Mouse (Mus musculus) limb, embryonic 14.5 days (tissue): ENCODE measurements around the gene Trappc5. TPM values are rescaled to one million over a fixed set of nuclear protein-coding genes. Genes with fewer than 3 reads are reported as not detected.

Experiments
- ATAC-seq: fragments of 200-750 bp; cut with Nextera tagmentation; 2 replicates; pipeline ENCODE4 v1.8.0; 2017; ENCODE audit warnings: low read depth, moderate number of reproducible peaks, moderate TSS enrichment; ENCODE audit not compliant: low FRiP score
- DNase-seq: peaks from one replicate; pipeline ENCODE4 v3.0.0-alpha.2; 2015; ENCODE audit warnings: low spot score
- H3K27ac ChIP-seq: fragments of 300-500 bp; sonication (generic); replicated peaks from 2 replicates; pipeline ENCODE4 v1.5.1; 2014; ENCODE audit warnings: low read depth, mild to moderate bottlenecking, low read length, moderate library complexity, mixed read lengths
- H3K27me3 ChIP-seq: fragments of 300-500 bp; sonication (generic); 2 replicates; pipeline ENCODE4 v1.6.1; 2014; ENCODE audit warnings: low read length, mixed read lengths; ENCODE audit not compliant: control insufficient read depth, insufficient read depth
- H3K36me3 ChIP-seq: fragments of 300-500 bp; sonication (generic); 2 replicates; pipeline ENCODE4 v1.6.1; 2014; ENCODE audit warnings: mild to moderate bottlenecking, low read length, moderate library complexity, mixed read lengths; ENCODE audit not compliant: control insufficient read depth, insufficient read depth
- H3K4me1 ChIP-seq: fragments of 300-500 bp; sonication (generic); 2 replicates; pipeline ENCODE4 v1.6.1; 2014; ENCODE audit warnings: antibody characterized with exemption, low read length, mixed read lengths; ENCODE audit not compliant: control insufficient read depth, insufficient read depth
- H3K4me2 ChIP-seq: fragments of 300-500 bp; sonication (generic); replicated peaks from 2 replicates; pipeline ENCODE4 v1.6.1; 2014; ENCODE audit warnings: low read depth, mild to moderate bottlenecking, low read length, moderate library complexity; ENCODE audit not compliant: severe bottlenecking
- H3K4me3 ChIP-seq: fragments of 300-500 bp; sonication (generic); replicated peaks from 2 replicates; pipeline ENCODE4 v1.5.1; 2014; ENCODE audit warnings: low read length
- H3K9ac ChIP-seq: fragments of 300-500 bp; sonication (generic); 2 replicates; pipeline ENCODE4 v1.6.1; 2014; ENCODE audit warnings: mild to moderate bottlenecking, low read depth, low read length, moderate library complexity; ENCODE audit not compliant: severe bottlenecking
- H3K9me3 ChIP-seq: fragments of 300-500 bp; sonication (generic); 2 replicates; pipeline ENCODE4 v1.6.1; 2016; ENCODE audit warnings: low read length; ENCODE audit not compliant: control insufficient read depth
- POLR2A ChIP-seq: fragments of 200-500 bp; IDR thresholded peaks from 2 replicates; pipeline ENCODE4 v1.8.0; 2012; ENCODE audit warnings: inconsistent platforms, mild to moderate bottlenecking, moderate library complexity, borderline replicate concordance; ENCODE audit not compliant: insufficient read depth, insufficient read length; ENCODE audit errors: extremely low read depth
- WGBS: fragments of 180-500 bp; shearing (Covaris S2); extraction: QIAGEN DNeasy Blood & Tissue Kit; methylation state at CpG from one replicate; pipeline ENCODE4 v1.1.7; 2014; 5-methylcytosine and 5-hydroxymethylcytosine counted together
- polyA plus RNA-seq, 2 experiments: library from polyadenylated mRNA; depleted of rRNA in 1 of 2; stranded (reverse) in 1 of 2; unstranded in 1 of 2; fragments of >200 nt; fragmentation: Nextera tagmentation in 1 of 2; extraction: Ambion mirVana in 1 of 2; gene quantifications; 2 replicates each; pipeline versions ENCODE4 v1.2.1 to v1.2.3; 2012 to 2014

Trappc5 gene
- polyA plus RNA-seq, 2 experiments: 28.8 to 40.5 TPM

DNA sequence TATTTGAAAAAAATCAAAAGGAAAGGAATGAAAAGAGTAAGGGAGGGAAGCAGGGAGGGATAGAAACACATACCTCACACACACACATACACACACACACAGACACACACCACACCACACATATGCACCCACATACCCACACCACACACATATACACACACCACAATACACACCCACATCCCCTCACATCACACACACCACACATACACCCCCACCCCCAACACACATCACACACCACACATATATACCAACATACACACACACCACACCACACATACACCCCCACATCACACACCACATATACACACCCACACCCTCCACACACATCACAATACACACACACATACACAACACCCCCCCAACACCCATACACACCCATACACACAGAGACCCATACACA, 8.4 kb downstream of the Trappc5 start:
- ATAC-seq: no peak

DNA sequence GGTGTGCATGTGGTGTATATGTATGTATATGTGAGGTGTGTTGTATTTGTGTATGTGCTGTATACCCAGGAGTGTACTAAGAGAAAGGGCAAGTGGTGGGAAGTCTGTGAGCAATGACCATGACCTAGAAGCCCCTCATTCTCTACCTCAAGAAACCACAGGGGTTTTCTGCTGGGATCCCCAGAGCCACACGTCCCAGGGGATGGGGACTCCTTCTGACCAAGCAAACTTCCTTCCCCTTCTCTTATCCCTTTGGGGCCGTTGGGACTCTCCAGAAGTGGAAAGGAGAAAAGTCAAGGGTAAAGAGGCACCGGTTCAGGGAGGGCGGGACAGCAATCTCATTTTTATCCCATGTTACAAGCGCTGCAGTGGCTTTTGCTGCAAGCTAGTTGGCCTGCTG, 9.3 kb downstream of the Trappc5 start:
- TF ChIP-seq POLR2A: no peak
- Histone ChIP-seq H3K27me3 (no peaks in the 10 kb centered on the region), H3K4me1 (no peaks in the 10 kb centered on the region), H3K36me3 (peaks cover 18% of the 10 kb centered on the region), H3K4me3 (no peak overlapping the region), H3K9ac (no peak overlapping the region), H3K27ac (no peak overlapping the region), H3K9me3 (no peaks in the 10 kb centered on the region), H3K4me2 (no peak overlapping the region)
- ATAC-seq (no peak), DNase-seq (no peak)
- 73% methylated on average over 5 of the region's 5 CpGs for WGBS

More for the DNA sequence above, 8.4 kb downstream of the Trappc5 start:
- no peak overlapping the region for H3K4me2 ChIP-seq
- no peak overlapping the region for H3K4me3 ChIP-seq
- peaks cover 27% of the 10 kb centered on the region for H3K36me3 ChIP-seq
- H3K9ac ChIP-seq: no peak overlapping the region
- no peak overlapping the region for H3K27ac ChIP-seq
- H3K4me1 ChIP-seq: no peaks in the 10 kb centered on the region
- no peak for DNase-seq
- H3K27me3 ChIP-seq: no peaks in the 10 kb centered on the region
- TF ChIP-seq POLR2A: no peak
- H3K9me3 ChIP-seq: no peaks in the 10 kb centered on the region

DNA sequence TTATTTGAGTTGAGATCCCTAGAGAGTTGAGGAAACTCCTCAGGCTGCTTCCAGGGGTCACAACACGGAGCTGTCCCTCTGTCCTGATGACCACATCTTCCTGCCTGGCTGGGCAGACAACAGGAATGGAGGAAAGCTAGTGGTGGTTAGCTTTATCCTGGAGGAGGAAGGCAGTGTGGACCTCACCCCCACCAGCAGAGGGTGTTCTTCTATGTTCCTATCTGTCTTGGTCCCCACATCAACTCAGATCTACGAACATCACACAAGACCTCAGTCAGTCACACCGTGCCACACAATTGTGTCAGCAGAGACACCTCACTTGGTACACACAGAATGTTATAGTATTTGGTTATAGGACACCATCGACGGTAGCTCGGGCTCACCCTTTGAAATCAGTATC, 11.4 kb downstream of the Trappc5 start:
- WGBS: 83% methylated on average over 6 of the region's 6 CpGs

DNA sequence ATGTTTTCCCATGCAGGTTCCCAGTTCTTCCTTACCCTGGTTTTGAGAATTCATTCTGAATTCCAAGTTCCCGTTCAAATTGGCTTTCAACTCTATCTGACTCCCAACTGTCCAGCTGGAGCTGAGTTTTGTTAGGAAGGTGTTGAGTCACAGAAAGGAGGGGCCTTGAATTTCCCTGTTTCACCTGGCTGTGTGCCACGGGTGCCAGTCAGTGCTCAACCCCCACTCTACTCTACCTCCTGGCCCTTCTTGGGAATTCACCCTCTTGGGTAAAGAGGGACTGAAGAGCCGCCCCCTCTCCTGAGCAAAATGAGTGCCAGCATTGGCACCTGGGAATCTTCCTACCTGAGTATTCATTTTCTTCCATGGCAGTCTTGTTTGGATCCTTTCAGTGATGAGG, 14.7 kb downstream of the Trappc5 start:
- Histone ChIP-seq H3K27ac (no peak overlapping the region), H3K27me3 (no peaks in the 10 kb centered on the region), H3K4me1 (no peaks in the 10 kb centered on the region), H3K4me3 (no peak overlapping the region), H3K36me3 (no peaks in the 10 kb centered on the region), H3K4me2 (no peak overlapping the region), H3K9ac (no peak overlapping the region), H3K9me3 (no peaks in the 10 kb centered on the region)
- TF ChIP-seq POLR2A: no peak
- 78% methylated on average over 3 of the region's 3 CpGs for WGBS
- DNase-seq: no peak
- no peak for ATAC-seq

More for the DNA sequence above, 11.4 kb downstream of the Trappc5 start:
- no peaks in the 10 kb centered on the region for H3K9me3 ChIP-seq
- no peak for TF ChIP-seq POLR2A
- H3K36me3 ChIP-seq: peaks cover 4% of the 10 kb centered on the region; the same call in 1 of the 2 replicates
- DNase-seq (no peak), ATAC-seq (no peak)
- no peaks in the 10 kb centered on the region for H3K4me1 ChIP-seq
- H3K27me3 ChIP-seq: no peaks in the 10 kb centered on the region
- H3K4me3 ChIP-seq: no peak overlapping the region
- H3K27ac ChIP-seq: no peak overlapping the region
- no peak overlapping the region for H3K9ac ChIP-seq
- H3K4me2 ChIP-seq: no peak overlapping the region

DNA sequence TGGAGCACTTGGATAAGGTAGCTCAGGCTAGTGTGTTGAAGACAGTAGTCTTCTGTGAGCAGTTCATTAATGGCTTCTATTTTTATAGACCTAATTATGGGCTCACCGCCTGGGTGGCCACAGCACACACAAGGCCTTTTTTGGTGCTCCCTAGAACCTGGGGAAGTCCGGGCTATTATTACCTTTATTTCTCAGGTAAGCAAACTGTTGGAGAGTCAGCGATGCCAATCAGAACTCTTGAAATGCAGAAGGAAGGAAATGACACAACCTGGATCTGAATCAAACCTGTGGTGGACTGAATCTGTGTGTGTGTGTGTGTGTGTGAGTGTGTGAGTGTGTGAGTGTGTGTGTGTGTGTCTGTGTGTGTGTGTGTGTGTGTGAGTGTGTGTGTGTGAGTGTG, 18.0 kb downstream of the Trappc5 start, which contains the start of gene Fcer2a:
TSS of gene Fcer2a (minus strand) at position 55 of the 400 bp plus-strand sequence.
- TF ChIP-seq POLR2A: no peak
- no peak for ATAC-seq
- Histone ChIP-seq H3K27ac (no peak within 1 kb of the TSS), H3K4me2 (no peak within 1 kb of the TSS), H3K9me3 (no peaks in the 10 kb centered on the region), H3K27me3 (no peaks in the 10 kb centered on the region), H3K4me3 (no peak within 1 kb of the TSS), H3K36me3 (no peaks in the 10 kb centered on the region), H3K9ac (no peak within 1 kb of the TSS), H3K4me1 (no peaks in the 10 kb centered on the region)
- no peak for DNase-seq
- 60% methylated on average over 3 of the region's 3 CpGs for WGBS

DNA sequence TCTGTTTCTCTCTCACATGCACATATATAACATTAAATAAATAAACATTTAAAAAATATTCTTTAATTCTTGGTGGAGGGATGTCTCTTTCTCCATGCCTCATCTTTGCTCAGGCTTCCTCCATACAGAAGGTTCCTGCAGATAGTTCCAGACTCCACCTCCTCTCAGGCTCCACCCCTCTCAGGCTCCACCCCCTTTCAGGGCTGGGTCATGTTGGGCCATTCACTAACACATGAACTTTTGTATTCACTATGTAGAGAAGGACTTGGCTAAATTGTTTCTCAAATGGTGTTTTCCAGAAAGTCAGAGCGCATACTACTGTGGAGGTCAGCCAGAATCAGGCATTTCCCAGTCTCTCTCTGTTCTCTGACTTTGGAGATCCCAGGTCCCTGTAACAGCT, 25.4 kb downstream of the Trappc5 start:
- no peak overlapping the region for H3K27ac ChIP-seq
- H3K4me3 ChIP-seq: no peak overlapping the region
- H3K4me2 ChIP-seq: no peak overlapping the region
- H3K4me1 ChIP-seq: no peaks in the 10 kb centered on the region
- ATAC-seq: no peak
- no peak for TF ChIP-seq POLR2A
- WGBS: 92% methylated on average over 1 of the region's 1 CpGs
- no peak for DNase-seq
- no peak overlapping the region for H3K9ac ChIP-seq
- H3K36me3 ChIP-seq: no peaks in the 10 kb centered on the region
- no peaks in the 10 kb centered on the region for H3K9me3 ChIP-seq
- H3K27me3 ChIP-seq: no peaks in the 10 kb centered on the region
